Mouse (Mus musculus) kidney, postnatal 14 days (tissue): ENCODE data around the gene Med27.
A peak's percentile ranks its signal among the peaks of the same experiment; 100 is the strongest.

Experiments
- DNase-seq: peaks from one replicate; pipeline ENCODE4 v3.0.0; 2022; ENCODE audit warnings: mixed read lengths

Gene Med27

GRCm38 (mm10) chr2:29400812-29401211 lies 54.2 kb downstream of the Med27 start:
- no peak for DNase-seq

- no peak for DNase-seq
Measured at GRCm38 (mm10) chr2:29401868-29402267, 55.2 kb downstream of the Med27 start.

- DNase-seq: peak; percentile 55
Measured at GRCm38 (mm10) chr2:29402550-29403076, 56.0 kb downstream of the Med27 start.

GRCm38 (mm10) chr2:29403799-29404530 lies 57.3 kb downstream of the Med27 start:
- DNase-seq: no peak

DNA sequence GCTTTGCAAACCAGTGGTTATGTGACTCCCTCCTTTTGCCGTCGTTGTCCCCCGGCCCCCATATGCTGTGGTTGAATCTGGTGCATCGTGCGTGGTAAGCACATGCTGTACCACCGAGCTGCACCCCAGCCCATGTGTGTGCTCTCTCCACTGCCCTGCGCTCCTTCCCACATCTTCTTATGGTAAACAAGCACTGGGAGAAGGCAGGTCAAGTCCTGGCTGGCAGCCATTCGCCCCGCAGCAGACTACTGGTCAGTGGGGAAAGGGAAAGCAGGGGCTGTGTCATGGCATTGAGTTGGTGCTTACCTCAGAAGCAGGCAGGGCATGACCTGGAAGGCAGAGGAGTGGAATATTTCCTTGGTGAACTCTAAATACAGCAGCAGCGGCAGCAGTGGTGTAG lies 58.3 kb downstream of the Med27 start:
- DNase-seq: peak; percentile 17

- DNase-seq: no peak
Measured at GRCm38 (mm10) chr2:29405848-29406247, 59.2 kb downstream of the Med27 start.

DNA sequence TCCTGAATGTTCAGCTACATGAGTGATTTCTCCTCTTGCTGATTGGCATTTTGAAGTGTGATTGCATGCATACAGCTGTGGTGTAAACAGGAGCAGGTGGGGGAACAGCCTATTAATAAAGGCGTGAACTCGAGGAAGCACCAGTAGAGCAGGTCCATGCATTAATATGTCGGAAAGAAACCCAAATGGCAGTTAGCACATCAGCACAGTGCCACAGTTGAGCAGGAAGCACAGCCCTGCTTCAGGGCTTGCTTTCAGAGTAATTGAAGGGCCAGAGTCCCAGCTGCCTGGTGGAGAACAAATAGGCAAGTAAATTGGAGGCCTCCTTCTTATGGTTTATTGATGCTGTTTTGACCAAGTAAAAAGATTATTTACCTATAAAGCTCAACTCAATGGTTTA lies 60.7 kb downstream of the Med27 start:
- no peak for DNase-seq

DNA sequence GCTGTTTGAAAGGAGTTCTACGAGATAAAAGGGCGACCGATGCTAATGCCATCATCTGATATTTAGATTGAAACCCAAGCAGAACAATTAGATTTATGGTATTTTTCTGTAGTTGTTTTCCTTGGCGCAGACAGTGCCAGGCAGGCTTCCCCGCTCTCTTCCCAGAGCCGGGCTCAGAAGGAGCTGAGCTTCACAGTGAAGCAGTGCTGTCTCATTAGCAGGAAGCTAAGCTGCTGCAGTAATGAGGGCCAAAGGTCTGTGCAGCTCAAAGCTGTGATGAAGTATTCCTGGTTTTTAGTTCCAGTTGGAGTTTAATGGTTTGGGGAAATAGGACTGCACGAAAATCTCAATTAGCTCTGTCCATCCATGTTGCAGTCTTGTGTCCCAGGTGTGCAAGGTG lies 61.1 kb downstream of the Med27 start:
- DNase-seq: peak; percentile 53

GRCm38 (mm10) chr2:29410884-29411283 lies 64.3 kb downstream of the Med27 start:
- DNase-seq: no peak

DNA sequence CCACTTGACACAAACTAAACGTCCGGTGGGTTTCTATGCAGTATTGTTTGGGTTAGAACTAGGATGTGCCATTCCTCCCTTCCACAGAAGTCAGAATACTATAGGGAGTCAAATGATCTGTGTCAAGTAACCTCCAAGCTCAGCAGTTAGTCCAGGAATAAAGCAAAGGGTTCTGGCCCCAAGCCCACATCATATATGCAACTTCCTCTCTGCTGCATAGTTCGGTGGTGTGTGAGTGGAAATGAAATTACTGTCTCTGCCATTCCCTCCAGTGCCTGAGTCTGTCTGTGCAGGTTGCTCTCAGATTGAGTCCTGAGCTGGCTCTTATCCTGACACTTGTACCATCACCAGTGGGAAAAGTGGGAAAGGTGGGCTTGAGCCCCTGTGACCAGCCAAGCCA lies 65.8 kb downstream of the Med27 start:
- no peak for DNase-seq

GRCm38 (mm10) chr2:29413259-29413993 lies 66.8 kb downstream of the Med27 start:
- peak; percentile 30 for DNase-seq

GRCm38 (mm10) chr2:29414852-29415473 lies 68.3 kb downstream of the Med27 start:
- DNase-seq: no peak

DNA sequence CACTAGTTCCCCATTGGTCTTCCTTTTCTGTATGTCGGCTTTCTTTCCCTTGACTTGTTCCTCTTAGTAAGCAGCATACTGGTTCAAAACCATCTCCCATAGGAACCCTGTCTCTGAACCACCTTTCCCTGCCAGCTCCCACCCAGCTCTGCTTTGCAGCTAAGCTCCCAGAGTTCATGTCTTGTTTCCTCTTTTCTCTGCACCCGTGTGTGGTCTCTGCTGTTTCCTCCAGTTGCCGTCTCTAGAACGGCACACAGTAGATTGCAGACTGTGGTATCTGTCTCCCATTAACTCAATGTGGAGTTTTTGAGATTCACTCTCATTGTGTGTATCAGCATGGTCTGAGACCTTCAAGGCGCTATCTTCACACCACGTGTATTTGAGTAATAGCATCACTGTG lies 71.9 kb downstream of the Med27 start:
- DNase-seq: no peak

DNA sequence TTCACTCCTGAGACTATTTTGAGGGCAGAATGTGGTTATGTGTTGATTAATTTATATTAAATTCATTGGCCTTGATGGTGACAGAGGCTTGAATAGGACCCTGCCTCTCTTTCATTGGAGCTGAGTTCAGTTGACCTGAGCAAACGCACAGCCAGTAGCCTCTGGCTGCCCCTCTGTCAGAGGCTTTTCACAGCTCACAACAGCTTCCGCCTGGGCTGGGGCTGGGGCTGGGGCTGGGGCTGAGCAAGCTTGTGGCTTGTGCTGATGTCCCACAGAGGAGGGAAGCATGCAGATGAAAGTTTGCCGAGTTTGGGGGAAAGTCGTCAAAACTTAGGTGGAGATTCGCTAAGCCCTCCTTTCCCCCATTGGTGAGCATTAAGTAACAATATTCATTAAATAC lies 72.8 kb downstream of the Med27 start:
- DNase-seq: peak; percentile 43

- DNase-seq: peak; percentile 51
Measured at GRCm38 (mm10) chr2:29419946-29420345, 73.3 kb downstream of the Med27 start.

GRCm38 (mm10) chr2:29422126-29422840 lies 75.7 kb downstream of the Med27 start:
- no peak for DNase-seq

DNA sequence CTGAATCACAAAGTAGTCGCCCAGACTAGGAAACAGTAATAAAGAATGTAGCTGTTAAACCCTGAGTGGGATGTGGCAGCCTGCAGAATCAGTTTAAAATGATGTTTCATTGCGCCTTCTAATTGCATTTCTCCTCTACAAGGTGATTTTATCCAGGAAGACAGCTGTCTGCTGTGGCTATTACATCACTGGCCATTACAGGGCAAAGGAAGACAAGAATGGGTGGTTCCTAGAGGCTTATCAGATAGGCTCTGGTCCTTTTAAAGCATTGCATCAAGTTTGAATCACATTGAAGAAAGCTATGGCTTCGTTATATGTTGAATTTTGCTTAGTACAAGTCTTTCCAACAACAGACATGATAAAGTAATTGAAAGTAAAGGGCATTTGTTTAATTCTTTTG lies 76.4 kb downstream of the Med27 start:
- DNase-seq: no peak

GRCm38 (mm10) chr2:29425386-29425785 lies 78.8 kb downstream of the Med27 start:
- no peak for DNase-seq

- no peak for DNase-seq
Measured at GRCm38 (mm10) chr2:29426684-29427083, 80.1 kb downstream of the Med27 start.

DNA sequence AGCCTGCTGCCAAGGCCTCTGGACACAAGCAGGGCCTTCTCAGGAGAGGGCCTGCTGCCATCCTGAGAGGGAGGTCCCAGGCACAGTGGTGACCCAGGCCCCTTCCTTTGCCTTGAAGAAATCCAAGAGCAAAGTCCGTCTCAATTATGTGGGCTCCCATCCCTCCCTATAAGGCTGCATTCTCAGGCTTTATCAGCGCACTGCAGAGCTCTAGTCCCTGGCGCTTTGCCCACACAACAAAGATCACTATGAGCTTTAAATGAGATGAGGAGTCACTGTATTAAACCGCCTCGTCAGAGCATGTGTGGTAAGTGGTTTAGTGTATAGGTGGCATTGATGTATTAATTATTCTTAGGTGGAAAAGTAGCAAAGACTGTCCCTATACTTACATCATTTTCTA lies 85.9 kb downstream of the Med27 start:
- DNase-seq: no peak

DNA sequence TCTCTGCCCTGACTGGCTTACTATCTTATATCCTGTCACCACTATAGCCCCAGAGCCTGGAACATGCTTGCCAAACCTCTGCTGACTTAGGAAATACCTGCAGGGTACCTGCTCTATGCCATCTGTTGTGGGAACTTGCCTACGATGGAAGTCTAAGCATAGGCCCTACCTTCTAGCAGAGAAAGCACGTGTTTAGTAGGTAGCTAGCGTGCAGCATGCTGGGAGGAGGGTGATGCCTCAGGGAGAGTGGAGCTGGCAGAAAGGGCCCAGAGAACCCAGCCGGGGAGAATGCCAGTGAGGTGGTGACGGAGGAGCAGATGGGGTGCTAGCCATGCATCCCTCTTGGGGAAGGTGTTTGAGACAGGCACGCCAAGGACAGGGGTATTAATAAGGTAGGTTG lies 89.8 kb downstream of the Med27 start:
- no peak for DNase-seq

DNA sequence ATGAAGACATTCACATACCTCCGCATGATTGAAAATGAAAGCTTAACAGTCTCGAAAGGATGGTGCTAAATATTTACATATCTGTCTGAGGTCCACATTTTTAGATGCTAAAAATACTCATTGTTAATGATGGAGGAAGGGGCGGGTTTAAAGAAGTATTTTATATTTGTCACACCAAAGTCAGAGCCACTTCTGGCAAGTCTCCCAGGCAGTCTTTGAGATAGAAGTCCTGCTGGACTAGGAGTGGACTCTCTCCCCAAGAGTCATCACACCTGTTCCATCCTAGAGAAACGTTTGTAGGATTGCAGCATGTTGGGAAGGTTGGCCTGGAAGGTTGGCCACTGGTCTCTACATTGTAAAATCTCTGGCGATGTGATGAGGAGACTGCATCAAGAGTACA lies 90.5 kb downstream of the Med27 start:
- DNase-seq: no peak
